Mouse (Mus musculus) T-helper 17 cell (primary cell): Measurements from ENCODE around the gene Gm20481.

Source experiments
- in situ Hi-C, 2 experiments: fragments of 300-600 bp; cut with MboI, MseI; formaldehyde crosslinking; loops; 1 replicate in 1 of 2; 2 replicates in 1 of 2; pipeline ENCODE4 v1.15.1; 2025; ENCODE audit warnings: high pct_unique_total_duplicates in 2 of 2

Gm20481 gene

DNA sequence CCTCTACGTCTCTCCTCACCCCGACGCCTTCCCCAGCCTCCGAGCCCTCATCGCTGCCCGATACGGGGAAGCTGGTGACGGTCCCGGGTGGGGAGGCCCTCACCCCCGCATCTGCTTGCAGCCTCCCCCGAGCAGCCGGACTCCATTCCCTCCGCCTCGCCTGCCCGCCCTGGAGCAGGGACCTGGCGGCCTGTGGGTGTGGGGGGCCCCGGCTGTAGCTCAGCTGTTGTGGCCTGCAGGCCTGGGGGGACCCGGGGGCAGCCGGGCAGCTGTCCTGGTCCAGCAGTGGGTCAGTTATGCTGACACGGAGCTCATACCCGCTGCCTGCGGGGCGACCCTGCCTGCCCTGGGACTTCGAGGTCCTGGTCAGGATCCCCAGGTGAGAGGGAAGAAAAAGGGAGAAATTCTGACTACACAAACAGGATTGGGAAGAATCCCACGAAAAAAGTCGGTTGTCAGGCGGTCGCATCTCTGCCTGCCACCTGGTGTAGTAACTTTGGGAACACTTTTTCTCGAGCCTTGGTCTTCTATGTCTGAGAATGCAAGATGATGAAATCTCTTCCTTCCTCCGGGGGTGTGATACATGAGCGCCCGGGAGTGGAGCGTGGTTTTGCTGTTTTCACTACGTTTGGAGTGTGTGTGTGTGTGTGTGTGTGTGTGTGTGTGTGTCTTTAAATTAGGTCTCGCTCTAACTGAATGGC lies 31.9 kb downstream of the Gm20481 start:
- in situ Hi-C loops: loop anchor here (5.0 to 10.0 kb wide), 2 partner anchors 233 to 241 kb away; partner anchors contain the start of genes Atp6v1g2 (in 1 of the 2), Ddx39b (in 1 of the 2) and Nfkbil1 (in 1 of the 2)

DNA sequence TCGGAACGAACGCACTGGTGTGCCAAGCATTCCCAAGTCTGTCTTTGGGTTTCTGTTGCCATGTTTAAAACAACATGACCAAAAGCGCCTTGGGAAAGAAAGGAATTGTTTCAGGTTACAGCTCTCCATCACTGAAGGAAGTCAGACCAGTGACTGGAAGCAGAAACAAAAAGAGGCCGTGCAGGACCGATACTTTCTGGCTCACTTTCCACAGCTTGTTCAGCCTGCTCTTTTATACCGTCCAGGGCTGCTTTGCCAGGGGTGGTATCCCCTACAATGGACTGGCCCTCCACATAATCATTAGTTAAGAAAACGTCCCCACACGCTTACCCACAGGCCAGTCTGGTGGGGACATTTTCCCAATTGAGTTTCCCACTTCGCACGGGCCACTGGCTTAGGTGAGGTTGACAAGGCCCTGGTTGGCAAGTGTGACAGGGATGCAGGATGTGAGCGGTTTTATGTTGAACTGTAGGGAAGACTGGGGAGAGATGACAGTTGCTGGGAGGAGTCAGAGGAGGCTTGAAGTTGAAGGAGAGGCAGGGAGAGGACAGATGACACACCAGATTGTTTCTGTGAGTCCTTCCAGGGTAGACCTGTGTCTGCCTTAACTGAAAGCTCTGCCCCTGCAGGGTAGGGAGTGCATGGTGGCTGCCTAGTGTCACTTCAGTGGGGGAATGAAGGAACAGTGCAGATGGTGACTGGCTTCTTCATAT lies 32.6 kb downstream of the Gm20481 start:
- in situ Hi-C loops: loop anchor here (5.0 to 10.0 kb wide), 2 partner anchors 232 to 240 kb away; partner anchors contain the start of genes Atp6v1g2 (in 1 of the 2), Ddx39b (in 1 of the 2) and Nfkbil1 (in 1 of the 2)

DNA sequence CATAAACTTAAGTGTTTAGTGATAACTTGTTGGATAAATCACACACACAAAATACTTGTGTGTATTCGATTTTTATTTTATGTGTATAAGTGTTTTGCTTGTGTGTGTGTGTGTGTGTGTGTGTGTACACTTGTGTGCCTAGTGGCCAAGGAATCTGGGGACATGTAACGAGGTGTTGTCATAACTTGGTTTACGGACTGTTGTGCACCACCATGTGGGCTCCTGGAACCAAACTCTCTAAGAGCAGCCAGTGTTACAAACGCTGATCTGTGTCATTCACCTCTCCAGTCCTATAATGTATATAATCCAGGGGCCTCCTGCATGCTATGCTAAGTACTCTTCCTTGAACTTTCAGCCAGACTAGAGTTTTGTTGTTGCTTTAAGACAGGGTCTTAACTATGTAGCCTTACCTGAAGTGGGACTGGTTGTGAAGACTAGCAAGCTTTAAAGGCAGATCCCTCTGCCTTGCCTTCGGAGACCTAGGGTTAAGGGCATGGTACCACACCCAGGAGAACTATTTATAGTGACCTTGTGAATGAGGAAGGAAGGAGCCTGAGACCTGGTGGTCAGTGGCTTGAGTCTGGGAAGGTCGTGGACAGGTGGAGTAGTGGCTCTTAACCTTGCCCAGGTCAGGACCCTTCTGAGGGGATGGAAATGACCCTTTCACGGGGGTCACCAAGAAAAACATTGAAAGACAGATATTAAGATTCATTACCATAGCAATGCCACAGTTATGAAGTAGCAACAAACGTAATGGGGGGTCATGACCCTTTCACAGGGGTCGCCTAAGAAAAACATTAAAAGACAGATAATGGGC lies 33.5 kb downstream of the Gm20481 start:
- in situ Hi-C loops: loop anchor here (5.0 to 10.0 kb wide), 2 partner anchors 232 to 239 kb away; partner anchors contain the start of genes Atp6v1g2 (in 1 of the 2), Ddx39b (in 1 of the 2) and Nfkbil1 (in 1 of the 2)

DNA sequence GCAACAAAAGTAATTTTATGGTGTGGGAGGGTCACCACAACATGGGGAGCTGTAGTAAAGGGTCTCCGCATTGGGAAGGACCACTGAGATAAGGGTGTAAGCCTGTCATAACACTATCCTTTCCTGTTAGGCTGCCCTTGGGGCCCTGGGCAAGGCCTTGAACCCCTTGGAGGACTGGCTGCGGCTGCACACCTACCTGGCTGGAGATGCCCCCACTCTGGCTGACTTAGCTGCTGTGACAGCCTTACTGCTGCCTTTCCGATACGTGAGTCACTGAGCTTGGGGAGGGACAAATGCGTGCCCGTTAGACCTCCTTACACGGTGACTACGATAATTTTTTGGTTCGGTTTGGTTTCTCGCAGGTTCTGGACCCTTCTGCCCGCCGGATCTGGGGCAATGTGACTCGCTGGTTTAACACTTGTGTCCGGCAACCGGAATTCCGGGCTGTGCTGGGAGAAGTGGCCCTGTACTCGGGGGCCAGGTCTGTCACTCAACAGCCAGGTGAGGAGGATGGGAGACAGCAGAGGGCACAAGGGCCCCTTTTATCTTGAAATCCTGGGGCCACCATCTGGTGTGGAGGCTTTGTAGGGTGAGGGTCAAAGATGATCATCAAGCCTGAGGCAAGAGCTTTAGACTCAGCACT lies 34.5 kb downstream of the Gm20481 start:
- in situ Hi-C loops: loop anchor here (5.0 to 10.0 kb wide), 2 partner anchors 231 to 238 kb away; partner anchors contain the start of genes Atp6v1g2 (in 1 of the 2), Ddx39b (in 1 of the 2) and Nfkbil1 (in 1 of the 2)

DNA sequence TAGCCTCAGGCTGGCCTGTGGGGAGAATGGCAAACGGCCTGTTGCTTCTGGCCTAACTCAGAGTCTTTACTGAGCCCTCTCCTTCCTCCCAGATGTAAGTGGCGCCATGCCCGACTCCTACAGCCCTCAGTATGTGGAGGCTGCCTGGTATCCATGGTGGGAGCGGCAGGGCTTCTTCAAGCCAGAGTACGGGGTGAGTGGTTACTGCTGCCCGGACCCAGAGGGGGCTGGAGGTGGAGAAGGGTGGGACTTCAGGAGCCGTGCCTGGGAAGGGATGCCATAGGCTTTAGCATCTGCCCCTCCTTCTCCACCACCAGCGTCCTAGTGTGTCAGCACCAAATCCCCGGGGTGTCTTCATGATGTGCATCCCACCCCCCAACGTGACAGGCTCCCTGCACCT lies 35.4 kb downstream of the Gm20481 start:
- in situ Hi-C loops: loop anchor here in 1 of 2 experiments (10.0 kb wide), 1 partner anchor 230 kb away; the partner anchor contains the start of genes Atp6v1g2 and Nfkbil1

DNA sequence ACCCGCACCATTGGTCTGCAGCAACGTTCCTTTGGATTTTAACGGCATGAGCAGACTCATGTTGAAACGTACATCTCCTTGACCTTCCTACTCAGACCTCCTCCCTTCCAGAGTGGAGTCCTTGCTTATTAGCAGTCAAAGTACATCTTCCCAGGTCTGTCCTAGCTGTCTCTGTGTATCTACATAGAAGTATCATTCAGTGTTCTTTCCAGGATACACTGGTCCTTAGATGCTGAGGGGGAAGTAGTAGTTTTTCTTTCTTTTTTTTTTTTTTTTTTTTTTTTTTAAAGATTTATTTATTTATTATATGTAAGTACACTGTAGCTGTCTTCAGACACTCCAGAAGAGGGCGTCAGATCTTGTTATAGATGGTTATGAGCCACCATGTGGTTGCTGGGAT lies 36.2 kb downstream of the Gm20481 start:
- in situ Hi-C loops: loop anchor here in 1 of 2 experiments (10.0 kb wide), 1 partner anchor 229 kb away; the partner anchor contains the start of genes Atp6v1g2 and Nfkbil1

DNA sequence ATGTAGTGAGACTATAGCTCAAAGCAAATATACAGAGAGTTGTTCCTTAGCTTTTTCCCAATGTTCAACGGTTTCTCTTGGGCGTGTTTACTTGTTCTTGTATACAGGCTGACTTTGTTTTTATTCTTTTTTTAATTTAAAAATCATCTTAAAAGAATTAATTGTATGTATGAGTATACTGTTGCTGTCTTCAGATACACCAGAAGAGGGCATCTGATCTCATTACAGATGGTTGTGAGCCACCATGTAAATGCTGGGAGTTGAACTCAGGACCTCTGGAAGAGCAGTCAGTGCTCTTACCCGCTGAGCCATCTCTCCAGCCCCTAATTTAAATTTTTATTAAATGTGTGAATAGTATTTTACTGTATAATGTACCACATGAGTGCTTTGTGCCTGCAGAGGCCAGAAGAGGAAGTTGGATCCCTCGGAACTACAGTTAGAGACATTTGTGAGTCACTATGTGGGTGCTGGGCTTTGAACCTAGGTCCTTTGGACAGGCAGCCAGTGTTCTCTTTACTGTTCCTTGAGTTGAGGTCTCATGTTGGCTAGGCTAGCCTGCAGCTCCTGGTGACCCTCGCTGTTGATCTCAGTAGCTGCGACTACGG lies 37.8 kb downstream of the Gm20481 start:
- in situ Hi-C loops: loop anchor here in 1 of 2 experiments (10.0 kb wide), 1 partner anchor 227 kb away; the partner anchor contains the start of genes Atp6v1g2 and Nfkbil1

DNA sequence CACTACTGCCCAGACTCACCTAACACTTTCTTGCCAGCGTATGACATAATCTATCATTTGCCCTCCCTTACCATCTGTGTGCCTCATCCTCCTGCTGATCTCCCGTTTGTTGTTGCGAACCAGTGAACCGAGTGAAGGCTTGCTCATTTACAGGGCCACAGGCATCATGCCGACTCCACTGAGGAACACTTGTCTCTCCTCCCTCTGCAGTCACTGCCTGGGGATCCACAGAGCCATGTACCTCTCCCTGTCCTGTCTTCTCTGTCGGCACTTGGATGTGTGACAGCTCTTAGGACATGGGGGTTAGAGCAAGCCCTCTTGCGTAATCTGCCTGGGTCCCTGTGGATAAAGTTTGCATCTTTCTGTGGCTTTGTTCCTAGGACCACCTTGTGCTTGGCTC lies 39.9 kb downstream of the Gm20481 start:
- in situ Hi-C loops: loop anchor here in 1 of 2 experiments (10.0 kb wide), 1 partner anchor 225 kb away; the partner anchor contains the start of genes Atp6v1g2 and Nfkbil1

DNA sequence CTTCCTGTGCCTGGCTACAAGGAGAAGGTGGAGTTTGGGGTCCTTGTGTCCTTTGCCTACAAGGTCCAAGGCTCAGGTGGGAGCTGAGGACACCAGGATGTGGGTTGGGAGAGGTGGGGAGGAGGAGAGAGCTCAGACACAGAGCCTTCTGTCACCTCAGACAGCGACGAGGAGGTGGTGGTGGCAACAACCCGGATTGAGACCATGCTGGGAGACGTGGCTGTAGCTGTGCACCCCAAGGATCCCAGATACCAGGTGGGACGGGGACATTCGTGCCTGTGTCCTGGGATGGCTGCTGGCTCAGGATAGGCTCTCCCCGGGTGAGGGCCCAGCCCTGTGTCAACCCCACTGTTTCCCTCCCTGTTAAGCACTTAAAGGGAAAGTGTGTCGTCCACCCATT lies 41.7 kb downstream of the Gm20481 start:
- in situ Hi-C loops: no loop called here

DNA sequence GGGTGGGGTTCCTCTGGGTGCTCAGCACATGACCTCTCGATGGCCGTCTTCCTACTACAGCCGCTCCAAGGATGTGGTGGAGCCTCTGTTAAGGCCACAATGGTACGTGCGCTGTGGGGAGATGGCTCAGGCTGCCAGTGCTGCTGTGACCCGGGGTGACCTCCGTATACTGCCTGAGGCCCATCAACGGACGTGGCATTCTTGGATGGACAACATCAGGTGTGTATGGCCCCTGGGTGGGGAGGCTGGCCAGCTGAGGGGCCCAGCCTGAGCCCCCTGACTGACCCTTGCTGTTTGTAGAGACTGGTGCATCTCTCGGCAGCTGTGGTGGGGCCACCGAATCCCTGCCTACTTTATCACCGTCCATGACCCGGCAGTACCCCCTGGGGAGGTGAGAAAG lies 42.7 kb downstream of the Gm20481 start:
- in situ Hi-C loops: no loop called here

DNA sequence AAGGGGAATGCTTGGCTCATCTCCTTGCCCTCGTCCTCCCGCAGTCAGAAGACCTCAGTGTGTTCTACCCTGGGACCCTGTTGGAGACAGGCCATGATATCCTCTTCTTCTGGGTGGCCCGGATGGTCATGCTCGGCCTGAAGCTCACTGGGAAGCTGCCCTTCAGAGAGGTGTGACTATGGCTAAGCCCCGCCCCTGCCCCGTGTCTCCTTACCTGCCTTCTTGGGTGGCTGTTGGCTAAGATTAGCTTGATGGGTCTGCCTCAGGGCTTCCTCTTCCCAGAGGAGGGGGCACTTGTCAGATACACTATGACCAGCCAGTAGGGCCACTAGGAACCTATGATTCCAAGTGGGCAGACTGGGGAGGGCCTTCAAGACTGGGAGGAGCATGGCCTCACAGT lies 43.5 kb downstream of the Gm20481 start:
- in situ Hi-C loops: no loop called here

DNA sequence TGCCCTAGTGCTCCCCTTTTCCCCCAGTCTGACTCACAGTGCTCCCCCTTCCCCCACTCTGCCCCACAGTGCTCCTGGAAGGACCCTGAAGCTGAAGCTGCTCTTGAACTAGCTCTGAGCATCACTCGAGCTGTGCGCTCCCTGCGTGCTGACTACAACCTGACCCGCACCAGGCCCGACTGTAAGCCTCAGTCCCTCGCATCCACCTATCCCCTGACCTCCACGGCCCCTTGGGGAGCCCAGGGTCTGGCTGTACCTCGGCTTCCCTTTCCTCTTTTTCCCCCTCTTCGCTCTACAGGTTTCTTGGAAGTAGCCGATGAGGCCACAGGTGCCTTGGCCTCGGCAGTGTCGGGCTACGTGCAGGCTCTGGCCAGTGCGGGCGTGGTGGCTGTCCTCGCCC lies 45.6 kb downstream of the Gm20481 start:
- in situ Hi-C loops: no loop called here

DNA sequence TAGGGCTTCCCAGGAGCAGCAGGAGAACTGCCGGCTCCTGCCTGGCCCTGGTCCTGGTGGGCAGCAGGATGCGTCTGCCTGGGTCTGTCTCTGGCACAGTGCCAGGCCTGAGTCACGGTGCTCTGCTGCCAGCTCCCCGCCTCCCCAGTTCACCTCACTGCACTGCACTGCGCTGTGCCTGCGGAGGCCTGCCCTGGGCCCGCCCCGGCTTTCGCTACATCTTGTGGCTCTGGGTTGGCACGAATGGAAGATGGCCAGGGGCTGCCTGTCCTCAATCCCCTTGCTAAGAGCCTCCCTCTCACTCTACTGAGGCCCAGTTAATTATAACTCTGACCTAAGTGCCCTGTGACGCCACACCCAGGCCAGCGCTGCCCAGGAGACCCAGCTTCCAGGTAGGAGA lies 46.7 kb downstream of the Gm20481 start, which contains the start of gene Vwa7:
Gene Vwa7, plus strand, starts transcription at position 204 of the 400 bp plus-strand sequence.
- in situ Hi-C loops: no loop called here

DNA sequence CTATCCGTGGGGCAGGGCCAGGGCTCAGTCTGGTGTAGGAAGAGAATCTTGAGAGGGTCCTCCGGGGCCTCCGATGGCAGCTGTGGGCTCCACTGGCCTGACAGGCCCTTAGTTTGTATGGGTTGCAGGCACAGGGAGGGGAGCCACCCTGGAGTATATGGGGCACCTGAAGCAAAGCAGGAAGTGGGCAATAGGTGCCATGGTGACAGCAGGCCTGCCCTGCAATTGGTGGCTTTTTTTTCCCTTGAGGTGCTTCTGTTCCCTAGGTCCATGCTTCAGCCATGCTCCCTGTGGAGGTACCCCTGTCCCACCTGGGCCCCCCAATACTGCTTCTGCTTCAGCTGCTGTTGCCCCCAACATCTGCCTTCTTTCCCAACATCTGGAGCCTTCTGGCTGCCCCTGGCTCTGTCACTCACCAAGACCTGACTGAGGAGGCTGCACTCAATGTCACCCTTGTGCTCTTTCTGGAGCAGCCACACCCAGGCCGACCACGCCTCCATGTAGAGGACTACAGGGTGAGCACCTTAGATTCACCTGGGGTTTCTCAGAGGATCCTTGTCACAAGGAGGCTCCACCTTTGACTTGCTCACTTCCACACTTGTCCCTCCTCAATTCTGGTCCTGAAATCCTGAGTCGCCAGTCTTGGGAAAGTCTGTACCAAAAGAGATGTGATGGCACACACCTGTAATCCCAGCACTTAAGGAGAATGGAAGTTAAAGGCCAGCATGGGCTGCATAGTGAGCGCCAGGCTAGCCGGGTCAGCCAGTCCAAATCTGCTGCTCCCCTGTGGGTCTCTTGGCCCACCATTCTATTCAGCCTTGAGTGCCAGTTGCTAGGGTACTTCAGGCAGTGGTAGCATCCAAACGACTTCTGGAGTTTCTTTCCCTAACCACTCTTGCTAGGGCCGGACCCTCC lies 47.3 kb downstream of the Gm20481 start:
- in situ Hi-C loops: no loop called here

DNA sequence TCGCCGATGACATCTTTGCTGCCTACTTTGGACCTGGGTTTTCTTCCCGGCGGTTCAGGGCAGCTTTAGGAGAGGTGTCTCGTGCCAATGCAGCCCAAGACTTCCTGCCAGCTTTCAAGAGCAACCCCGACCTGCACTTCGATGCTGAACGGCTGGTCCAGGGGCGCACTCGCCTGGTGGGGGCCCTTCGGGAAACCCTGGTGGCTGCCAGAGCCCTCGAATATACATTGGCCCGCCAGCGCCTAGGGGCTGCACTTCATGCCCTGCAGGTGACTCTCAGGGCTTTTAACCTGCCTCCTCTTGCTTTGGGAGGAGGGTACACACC lies 48.0 kb downstream of the Gm20481 start:
- in situ Hi-C loops: no loop called here

DNA sequence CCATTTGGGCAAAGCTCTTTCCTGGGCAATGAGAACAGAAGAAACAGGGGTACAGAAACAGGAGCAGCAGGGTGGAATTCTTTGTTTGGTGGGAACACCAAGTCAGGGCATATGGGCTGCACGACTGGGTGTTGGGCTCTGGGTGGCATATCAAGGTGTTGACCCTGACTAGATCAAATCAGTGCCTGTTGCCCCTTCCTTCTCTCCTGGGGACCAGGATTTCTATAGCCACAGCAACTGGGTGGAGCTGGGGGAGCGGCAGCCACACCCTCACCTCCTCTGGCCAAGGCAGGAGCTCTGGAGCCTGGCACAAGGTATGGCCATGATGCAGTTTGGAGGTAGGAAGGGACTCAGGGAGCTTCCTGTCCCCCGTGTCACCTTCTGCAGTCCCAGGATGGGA lies 48.5 kb downstream of the Gm20481 start:
- in situ Hi-C loops: no loop called here

DNA sequence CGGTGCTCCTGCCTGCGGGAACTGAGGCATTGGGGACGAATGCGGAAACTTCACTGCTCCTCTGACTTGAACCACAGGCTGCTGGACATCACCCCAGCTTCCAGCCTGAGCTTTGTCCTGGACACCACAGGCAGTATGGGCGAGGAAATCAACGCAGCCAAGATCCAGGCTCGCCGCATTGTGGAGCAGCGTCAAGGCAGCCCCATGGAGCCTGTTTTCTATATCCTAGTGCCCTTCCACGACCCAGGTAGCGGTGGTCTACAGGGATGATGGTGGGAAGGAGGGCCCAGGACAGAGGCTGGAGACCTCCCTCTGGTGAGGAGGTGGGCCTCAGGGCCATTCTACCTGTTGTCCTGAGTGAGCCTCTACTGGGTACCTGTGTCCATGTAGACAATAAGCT lies 50.2 kb downstream of the Gm20481 start:
- in situ Hi-C loops: loop anchor here (5.0 kb wide), 1 partner anchor 42 kb away; no protein-coding TSS in a partner anchor

DNA sequence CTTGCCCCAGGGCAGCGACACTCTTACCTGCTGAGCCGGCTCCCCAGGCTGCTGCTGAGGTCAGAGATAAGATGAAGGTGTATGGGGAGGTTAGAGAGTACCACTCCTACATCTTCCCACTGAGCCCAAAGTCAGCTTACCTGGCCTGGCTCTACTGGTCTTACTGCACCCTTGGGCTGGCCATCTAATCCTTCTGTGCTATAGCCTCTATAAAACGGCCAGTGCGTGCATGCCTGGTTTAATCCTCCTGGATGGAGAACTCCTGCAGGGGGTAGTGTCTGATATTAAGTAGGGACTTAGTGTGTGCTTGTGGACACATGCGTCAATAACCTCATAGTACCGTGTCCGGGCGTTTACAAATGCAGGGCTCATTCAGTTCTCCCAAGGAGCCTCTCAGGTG lies 50.8 kb downstream of the Gm20481 start:
- in situ Hi-C loops: loop anchor here (5.0 kb wide), 1 partner anchor 42 kb away; no protein-coding TSS in a partner anchor

DNA sequence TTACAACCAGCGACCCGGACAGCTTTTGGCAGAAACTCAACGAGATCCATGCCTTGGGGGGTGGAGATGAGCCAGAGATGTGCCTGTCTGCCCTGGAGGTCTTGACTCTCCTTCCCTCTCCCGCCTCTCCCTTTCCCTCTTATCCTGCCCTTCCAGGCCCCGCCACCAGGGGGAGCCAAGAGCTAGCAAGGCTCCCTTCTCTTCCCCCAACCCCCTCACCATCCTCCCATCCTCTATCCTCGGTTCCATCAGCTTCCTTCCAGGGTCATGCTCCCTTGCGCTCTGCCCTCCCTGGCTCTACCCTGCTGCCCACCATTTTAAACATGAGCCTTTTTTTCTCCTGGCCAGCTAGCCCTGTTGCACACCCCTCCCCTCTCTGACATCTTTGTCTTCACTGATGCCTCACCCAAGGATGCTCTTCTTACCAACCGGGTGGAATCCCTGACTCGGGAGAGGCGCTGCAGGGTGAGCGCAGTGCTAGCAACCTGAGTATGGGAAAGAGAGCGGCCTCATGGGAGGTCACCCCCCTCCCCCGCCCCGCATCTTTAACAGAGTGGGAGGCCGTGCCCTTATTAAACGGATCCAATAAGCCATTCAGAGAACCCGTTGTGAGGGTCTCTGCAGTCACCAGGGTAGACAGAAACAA lies 51.6 kb downstream of the Gm20481 start:
- in situ Hi-C loops: loop anchor here (5.0 kb wide), 1 partner anchor 41 kb away; no protein-coding TSS in a partner anchor
